Mouse (Mus musculus): Measurements from ENCODE around the gene Hist1h3d. TPM values are rescaled to one million over a fixed set of nuclear protein-coding genes. Genes with fewer than 3 reads are reported as not detected.
"Not testable (repeated sequence)": the region's sequence is repeated elsewhere in the genome, so short reads cannot be mapped to it uniquely, and the experiment has no call there.

The Hist1h3d gene
- total and polyA plus RNA-seq, 2 experiments from 2014 or later, result 0.57 to 73.0 TPM

DNA sequence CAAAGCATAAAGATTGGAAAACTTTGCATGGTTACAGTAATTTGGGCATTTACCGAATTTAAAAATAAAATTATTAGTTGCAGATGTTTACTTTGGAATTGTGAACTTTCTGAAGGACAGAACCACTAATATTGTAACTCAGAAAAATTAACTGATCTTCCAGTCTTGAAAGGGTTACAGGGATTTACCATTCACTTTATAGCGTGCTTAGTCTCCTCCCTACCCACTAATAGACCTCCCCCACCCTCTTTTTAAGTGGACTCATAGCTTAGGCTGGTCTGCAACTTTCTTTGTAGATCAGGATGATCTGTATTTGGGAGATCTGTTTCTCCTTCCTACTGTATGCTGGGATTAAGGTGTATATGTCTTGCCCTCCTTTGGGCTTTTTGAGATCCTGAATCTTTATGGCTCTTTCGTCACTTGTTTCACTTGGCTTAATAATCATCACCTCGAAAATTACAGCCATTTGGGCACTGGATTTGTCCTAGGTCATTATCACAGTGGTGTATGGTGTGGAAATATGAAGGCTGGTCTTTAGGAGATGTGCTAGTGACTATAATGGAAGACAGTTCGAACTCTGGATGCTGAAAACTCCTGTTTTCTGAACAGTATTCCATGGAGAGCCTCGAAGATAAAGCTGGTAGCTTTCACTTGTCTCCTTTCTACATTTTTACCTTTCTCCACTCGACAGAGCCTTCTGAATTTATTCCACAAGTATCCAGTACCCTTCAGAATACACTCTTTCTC is 39.3 kb upstream of the Hist1h3d start:
- H3K27me3 ChIP-seq (ENCODE audit: insufficient read depth, low read length), result no peaks in the 10 kb centered on the region
- peak overlapping the region; percentile 47 for H3K4me3 ChIP-seq (ENCODE audit: low read depth, low read length)
- peak overlapping the region; percentile 72; the same call in 1 of the 2 replicates for H3K4me2 ChIP-seq (ENCODE audit: low read depth)
- no peaks in the 10 kb centered on the region for H3K36me3 ChIP-seq (ENCODE audit: insufficient read depth)
- H3K9me3 ChIP-seq (ENCODE audit: low read length), result no peaks in the 10 kb centered on the region
- ATAC-seq (no peak), DNase-seq (no peak)
- H3K4me1 ChIP-seq (ENCODE audit: insufficient read depth), result peaks cover 22% of the 10 kb centered on the region
- peak overlapping the region; percentile 18; the same call in 1 of the 2 replicates for H3K9ac ChIP-seq
- H3K27ac ChIP-seq (ENCODE audit: low read depth, low read length), result no peak overlapping the region
- no peak for TF ChIP-seq CTCF (IDR thresholded peaks at IDR 0.05; ENCODE audit: low read depth)
- 15% methylated on average over 7 of the region's 7 CpGs for WGBS

DNA sequence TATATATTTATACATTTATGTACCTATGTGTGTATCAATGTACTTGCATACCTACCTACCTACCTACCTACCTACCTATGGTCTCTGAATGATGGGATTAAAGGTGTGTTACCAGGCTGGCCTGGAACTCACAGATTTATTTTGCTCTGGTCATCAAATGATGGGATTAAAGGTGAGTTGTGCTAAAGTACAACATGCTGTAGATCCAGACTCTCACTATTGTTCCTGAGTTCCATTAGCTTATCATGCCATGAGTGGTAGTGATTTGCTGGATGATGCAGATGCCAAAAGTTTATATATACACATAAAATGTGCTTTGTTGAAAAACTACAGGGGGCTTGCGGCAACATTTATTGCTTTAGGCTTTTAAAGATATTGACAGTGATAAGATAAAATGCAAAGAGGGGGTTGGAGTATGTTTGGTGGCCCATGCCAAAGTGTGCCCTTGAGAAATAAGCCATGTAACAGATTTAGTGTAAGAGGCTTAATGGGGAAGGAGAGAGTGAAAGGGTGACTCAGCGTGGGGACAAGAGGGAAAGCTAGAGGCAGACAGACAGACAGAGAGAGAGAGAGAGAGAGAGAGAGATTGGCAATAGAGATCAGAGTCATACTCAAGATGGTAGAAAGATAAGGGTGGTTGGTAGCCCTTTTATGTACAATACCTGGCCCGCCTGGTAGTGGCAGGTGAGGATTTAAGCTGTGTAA is 38.4 kb upstream of the Hist1h3d start:
- DNase-seq (no peak), ATAC-seq (no peak)
- no peak for TF ChIP-seq CTCF (IDR thresholded peaks at IDR 0.05; ENCODE audit: low read depth)
- 77% methylated on average over 3 of the region's 3 CpGs for WGBS
- H3K4me1 ChIP-seq (ENCODE audit: insufficient read depth), result peaks cover 19% of the 10 kb centered on the region
- H3K27me3 ChIP-seq (ENCODE audit: insufficient read depth, low read length), result no peaks in the 10 kb centered on the region
- H3K36me3 ChIP-seq (ENCODE audit: insufficient read depth), result no peaks in the 10 kb centered on the region
- H3K27ac ChIP-seq (ENCODE audit: low read depth, low read length), result no peak overlapping the region
- H3K4me2 ChIP-seq (ENCODE audit: low read depth), result no peak overlapping the region
- H3K9me3 ChIP-seq (ENCODE audit: low read length), result no peaks in the 10 kb centered on the region
- H3K4me3 ChIP-seq (ENCODE audit: low read depth, low read length), result no peak overlapping the region
- H3K9ac ChIP-seq, result no peak overlapping the region

DNA sequence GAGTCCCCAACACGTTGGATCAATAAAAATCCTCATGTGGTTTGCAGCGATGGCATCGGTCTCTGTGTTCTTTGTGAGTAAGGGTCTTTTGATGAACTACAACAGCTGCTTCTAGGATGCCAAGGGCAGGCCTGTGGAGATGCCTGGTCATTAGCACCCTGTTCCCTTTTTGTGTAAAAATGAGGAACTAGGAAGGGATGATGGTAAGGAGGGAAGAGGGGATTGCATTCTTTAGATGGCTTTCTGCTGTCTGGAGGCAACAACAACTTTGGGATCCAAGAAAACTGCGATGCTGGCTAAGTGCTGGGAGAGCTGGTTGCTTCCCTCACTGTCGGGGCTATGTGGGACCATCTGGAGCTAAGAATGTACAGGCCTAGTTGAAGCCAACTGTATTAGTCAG is 37.3 kb upstream of the Hist1h3d start:
- no peak for TF ChIP-seq CTCF (IDR thresholded peaks at IDR 0.05; ENCODE audit: low read depth)
- Histone ChIP-seq H3K4me1 (ENCODE audit: insufficient read depth) (peaks cover 12% of the 10 kb centered on the region), H3K9me3 (ENCODE audit: low read length) (no peaks in the 10 kb centered on the region), H3K27ac (ENCODE audit: low read depth, low read length) (no peak overlapping the region), H3K9ac (no peak overlapping the region), H3K4me2 (ENCODE audit: low read depth) (no peak overlapping the region), H3K4me3 (ENCODE audit: low read depth, low read length) (no peak overlapping the region), H3K27me3 (ENCODE audit: insufficient read depth, low read length) (no peaks in the 10 kb centered on the region), H3K36me3 (ENCODE audit: insufficient read depth) (no peaks in the 10 kb centered on the region)
- no peak for DNase-seq
- no peak for ATAC-seq
- WGBS, result 80% methylated on average over 5 of the region's 5 CpGs

DNA sequence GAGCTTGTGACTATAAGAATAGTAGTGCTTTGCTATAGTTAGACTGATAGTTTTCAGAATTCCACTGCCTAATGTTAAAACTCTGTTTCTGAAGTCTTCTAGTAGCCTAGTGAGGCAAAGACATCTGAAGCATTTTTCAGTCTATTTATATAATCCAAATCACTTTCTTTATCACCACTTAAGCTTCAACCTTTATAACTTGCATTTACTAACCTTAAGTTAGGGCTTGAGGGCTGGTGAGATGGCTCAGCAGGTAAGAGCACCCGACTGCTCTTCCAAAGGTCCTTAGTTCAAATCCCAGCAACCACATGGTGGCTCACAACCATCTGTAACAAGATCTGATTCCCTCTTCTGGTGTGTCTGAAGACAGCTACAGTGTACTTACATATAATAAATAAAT is 35.7 kb upstream of the Hist1h3d start:
- not testable (repeated sequence) for ATAC-seq; H3K36me3 ChIP-seq (ENCODE audit: insufficient read depth); DNase-seq; H3K9ac ChIP-seq; H3K27me3 ChIP-seq (ENCODE audit: insufficient read depth, low read length); H3K9me3 ChIP-seq (ENCODE audit: low read length); H3K27ac ChIP-seq (ENCODE audit: low read depth, low read length); H3K4me2 ChIP-seq (ENCODE audit: low read depth); H3K4me1 ChIP-seq (ENCODE audit: insufficient read depth); H3K4me3 ChIP-seq (ENCODE audit: low read depth, low read length)
- 71% methylated on average over 1 of the region's 1 CpGs for WGBS

DNA sequence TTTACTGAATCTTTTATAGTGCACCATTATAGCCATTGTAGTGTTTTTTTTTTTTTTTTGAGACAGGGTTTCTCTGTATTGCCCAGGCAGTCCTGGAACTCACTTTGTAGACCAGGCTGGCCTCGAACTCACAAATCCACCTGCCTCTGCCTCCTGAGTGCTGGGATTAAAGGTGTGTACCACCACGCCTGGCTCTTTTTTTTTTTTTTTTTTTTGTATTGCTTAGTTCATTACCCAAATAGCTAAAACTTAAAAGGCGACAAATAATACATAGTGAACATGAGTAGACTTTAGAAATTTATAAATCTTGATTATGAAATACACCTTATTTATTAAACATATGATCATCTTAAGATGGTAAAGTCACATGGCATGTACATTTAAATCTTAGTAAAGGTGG is 34.1 kb upstream of the Hist1h3d start:
- no peak for TF ChIP-seq CTCF (IDR thresholded peaks at IDR 0.05; ENCODE audit: low read depth)
- no peak overlapping the region for H3K4me3 ChIP-seq (ENCODE audit: low read depth, low read length)
- 80% methylated on average over 3 of the region's 3 CpGs for WGBS
- no peak overlapping the region for H3K9ac ChIP-seq
- no peak for DNase-seq
- no peaks in the 10 kb centered on the region for H3K9me3 ChIP-seq (ENCODE audit: low read length)
- H3K27ac ChIP-seq (ENCODE audit: low read depth, low read length), result no peak overlapping the region
- H3K36me3 ChIP-seq (ENCODE audit: insufficient read depth), result no peaks in the 10 kb centered on the region
- H3K4me2 ChIP-seq (ENCODE audit: low read depth), result no peak overlapping the region
- H3K27me3 ChIP-seq (ENCODE audit: insufficient read depth, low read length), result no peaks in the 10 kb centered on the region
- no peak for ATAC-seq
- H3K4me1 ChIP-seq (ENCODE audit: insufficient read depth), result 0 out of 2 replicates have a peak, but pooled peaks cover 4% of the 10 kb centered on the region

DNA sequence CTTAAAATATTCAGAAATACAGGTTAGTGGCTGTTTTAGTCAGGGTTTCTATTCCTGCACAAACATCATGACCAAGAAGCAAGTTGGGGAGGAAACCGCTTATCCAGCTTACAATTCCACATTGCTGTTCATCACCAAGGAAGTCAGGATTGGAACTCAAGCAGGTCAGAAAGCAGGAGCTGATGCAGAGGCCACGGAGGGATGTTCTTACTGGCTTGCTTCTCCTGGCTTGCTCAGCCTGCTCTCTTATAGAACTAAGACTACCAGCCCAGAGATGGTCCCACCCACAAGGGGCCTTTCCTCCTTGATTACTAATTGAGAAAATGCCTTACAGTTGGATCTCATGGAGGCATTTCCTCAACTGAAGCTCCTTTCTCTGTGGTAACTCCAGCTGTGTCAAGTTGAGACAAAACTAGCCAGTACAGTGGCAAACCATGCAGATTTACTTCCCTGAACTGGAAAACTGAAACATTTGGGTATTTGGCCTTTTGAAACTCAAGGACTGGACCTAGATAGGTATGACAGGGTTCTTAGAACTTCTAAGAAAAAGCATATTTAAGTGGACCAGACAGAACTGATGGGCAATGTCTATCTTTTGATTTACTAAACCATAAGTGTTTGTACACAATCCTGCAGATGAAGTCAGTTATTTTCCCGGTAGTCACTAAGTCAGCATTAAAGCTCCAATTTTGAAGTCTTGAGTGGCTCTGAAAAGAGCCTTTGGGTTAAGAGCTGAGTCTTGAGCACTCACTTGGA is 33.2 kb upstream of the Hist1h3d start:
- H3K4me3 ChIP-seq (ENCODE audit: low read depth, low read length), result peak overlapping the region; percentile 41
- WGBS, result 4% methylated on average over 3 of the region's 3 CpGs

DNA sequence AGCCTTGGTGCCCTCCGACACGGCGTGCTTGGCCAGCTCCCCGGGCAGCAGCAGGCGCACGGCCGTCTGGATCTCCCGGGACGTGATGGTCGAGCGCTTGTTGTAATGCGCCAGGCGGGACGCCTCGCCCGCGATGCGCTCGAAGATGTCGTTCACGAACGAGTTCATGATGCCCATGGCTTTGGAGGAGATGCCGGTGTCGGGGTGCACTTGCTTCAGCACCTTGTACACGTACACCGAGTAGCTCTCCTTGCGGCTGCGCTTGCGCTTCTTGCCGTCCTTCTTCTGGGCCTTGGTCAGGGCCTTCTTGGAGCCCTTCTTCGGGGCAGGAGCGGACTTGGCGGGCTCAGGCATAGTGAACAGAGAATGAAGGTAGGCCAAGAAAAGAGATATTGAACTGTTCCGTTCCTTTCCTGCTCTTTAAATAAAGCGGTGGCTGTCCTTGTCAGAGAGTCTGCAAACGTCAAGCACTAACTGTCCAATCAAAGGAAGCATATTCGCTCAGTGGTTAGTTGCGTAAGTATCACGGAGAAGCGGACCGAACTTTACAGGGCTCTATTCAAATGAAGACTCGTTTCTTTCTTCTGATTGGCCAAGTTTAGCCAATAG is 32.5 kb upstream of the Hist1h3d start, which contains the start of gene Hist1h2bh:
Hist1h2bh (minus strand) TSS at position 394 of the 609 bp plus-strand sequence.
- DNase-seq (peak; percentile 89), ATAC-seq (peak; percentile 91)
- Histone ChIP-seq H3K4me2 (ENCODE audit: low read depth) (peak within 1 kb of the TSS; percentile 74), H3K27ac (ENCODE audit: low read depth, low read length) (peak within 1 kb of the TSS; percentile 86), H3K4me3 (ENCODE audit: low read depth, low read length) (peak within 1 kb of the TSS; percentile 46), H3K9ac (peak within 1 kb of the TSS; percentile 66)
- H3K27me3 ChIP-seq (ENCODE audit: insufficient read depth, low read length); H3K4me1 ChIP-seq (ENCODE audit: insufficient read depth); H3K36me3 ChIP-seq (ENCODE audit: insufficient read depth); H3K9me3 ChIP-seq (ENCODE audit: low read length): not testable (repeated sequence)
- 2% methylated on average over 29 of the region's 42 CpGs for WGBS

More for the DNA sequence above, 33.2 kb upstream of the Hist1h3d start:
- H3K27ac ChIP-seq (ENCODE audit: low read depth, low read length); H3K27me3 ChIP-seq (ENCODE audit: insufficient read depth, low read length); H3K36me3 ChIP-seq (ENCODE audit: insufficient read depth); DNase-seq; ATAC-seq; H3K4me1 ChIP-seq (ENCODE audit: insufficient read depth); H3K9me3 ChIP-seq (ENCODE audit: low read length): not testable (repeated sequence)
- Histone ChIP-seq H3K4me2 (ENCODE audit: low read depth) (peak overlapping the region; percentile 74), H3K9ac (peak overlapping the region; percentile 44; the same call in 1 of the 2 replicates)

Data from forebrain, postnatal 0 days (tissue).